ENCODE assay signal across 15 mouse cellular contexts in genomic region chrX:12493216-12493615, GRCm38 (mm10).
A peak's percentile ranks its signal among the peaks of the same experiment; 100 is the strongest.
DNase-seq lines count a peak whose midpoint lies in the region; ATAC-seq and TF ChIP-seq lines count a peak whose summit lies in the region.
"Had no signal": no experiment of that assay in that cellular context is flagged by ENCODE, and none has a peak within 500 bp of the region (broad histone marks: within the 10 kb centered on the region; RNA-seq: fewer than 3 reads in every experiment).

No protein-coding gene starts in this region.

- no peak overlapping the region for H3K4me3 ChIP-seq in lung, postnatal 0 days (ENCODE audit: low read depth, low read length)
- H3K4me3 ChIP-seq: embryonic facial prominence, embryonic 13.5 days; kidney, embryonic 15.5 days; liver, embryonic 13.5 days; midbrain, embryonic 12.5 days had no signal

- WGBS in lung, postnatal 0 days = 50% methylated on average over 5 of the region's 5 CpGs

- no peak overlapping the region for H3K9ac ChIP-seq in lung, postnatal 0 days (replicated peaks; ENCODE audit: low read depth)
- H3K9ac ChIP-seq: embryonic facial prominence, embryonic 13.5 days; kidney, embryonic 15.5 days; liver, embryonic 13.5 days; midbrain, embryonic 12.5 days had no signal

- no peak for ATAC-seq in lung, postnatal 0 days
- ATAC-seq in megakaryocyte progenitor cell, adult 5-6 weeks (replicated peaks; ENCODE audit: poor library complexity) = peak; percentile 26; the same call in 1 of the 2 replicates
- ATAC-seq in activated CD4-positive, CD25-positive, alpha-beta regulatory T cell, adult 4 months = no peak

- H3K27ac ChIP-seq in lung, postnatal 0 days (ENCODE audit: low read length) = no peak overlapping the region
- H3K27ac ChIP-seq: embryonic facial prominence, embryonic 13.5 days; kidney, embryonic 15.5 days; liver, embryonic 13.5 days; midbrain, embryonic 12.5 days had no signal

- H3K36me3 ChIP-seq in lung, postnatal 0 days (ENCODE audit: insufficient read depth, low read length) = no peaks in the 10 kb centered on the region
- H3K36me3 ChIP-seq: embryonic facial prominence, embryonic 13.5 days; kidney, embryonic 15.5 days; liver, embryonic 13.5 days; midbrain, embryonic 12.5 days had no signal

- H3K9me3 ChIP-seq in lung, postnatal 0 days (ENCODE audit: low read length) = no peaks in the 10 kb centered on the region
- H3K9me3 ChIP-seq: embryonic facial prominence, embryonic 13.5 days; kidney, embryonic 15.5 days; liver, embryonic 13.5 days; midbrain, embryonic 12.5 days had no signal

- no peaks in the 10 kb centered on the region for H3K27me3 ChIP-seq in lung, postnatal 0 days (replicated peaks; ENCODE audit: insufficient read depth, low read length)
- H3K27me3 ChIP-seq: CH12.LX; liver, embryonic 13.5 days; midbrain, embryonic 12.5 days had no signal

- TF ChIP-seq EP300 in lung, postnatal 0 days (IDR thresholded peaks at IDR 0.05) = no peak

- H3K4me1 ChIP-seq in lung, postnatal 0 days (ENCODE audit: insufficient read depth, low read depth, low read length) = no peaks in the 10 kb centered on the region
- H3K4me1 ChIP-seq: embryonic facial prominence, embryonic 13.5 days; midbrain, embryonic 12.5 days had no signal

- DNase-seq in heart, adult 11 months = peak; percentile 89
- no peak for DNase-seq in heart, adult 9 months (ENCODE audit: low spot score in 2 of 2)
- peak; percentile 2 for DNase-seq in lung, postnatal 10 days
- no peak for DNase-seq in lung, postnatal 0 days (ENCODE audit: low spot score)
- peak; percentile 12 for DNase-seq in adipocyte (ENCODE audit: low spot score)
- DNase-seq: cerebellum, adult 8-10 months; gastrocnemius, postnatal 14 days; layer of hippocampus, postnatal 36 days; liver, embryonic 13.5 days had no signal

- TF ChIP-seq CTCF in lung, postnatal 0 days (IDR thresholded peaks at IDR 0.05) = no peak

- H3K4me2 ChIP-seq in lung, postnatal 0 days (replicated peaks; ENCODE audit: low read depth, low read length) = no peak overlapping the region
- H3K4me2 ChIP-seq: embryonic facial prominence, embryonic 13.5 days; kidney, embryonic 15.5 days; liver, embryonic 13.5 days; midbrain, embryonic 12.5 days had no signal

Comparison
In these comparisons a context has a peak if more than half of its experiments do, and no peak if none do; other contexts are left out.
1. DNase-seq: peak in heart, adult 11 months (single experiment), lung, postnatal 10 days (single experiment) and adipocyte (single experiment); none in heart, adult 9 months (0 of 2) and lung, postnatal 0 days (single experiment).